Mouse (Mus musculus) megakaryocyte-erythroid progenitor cell, adult 5-6 weeks (primary cell): ENCODE measurements at regions not wholly inside any gene's neighbourhood (a gene's known extent, or its start where the extent isn't known, plus 50 kb on each side); places are given as distances from the start of the nearest gene placed in this dataset.

Experiments used
- ATAC-seq: replicated peaks from 2 replicates; pipeline ENCODE4 v1.8.0; 2016; ENCODE audit warnings: mild to moderate bottlenecking, inconsistent platforms; ENCODE audit not compliant: severe bottlenecking, poor library complexity, low FRiP score, low TSS enrichment

- ATAC-seq = no peak
Observed at GRCm38 (mm10) chr9:25374161-25374560, 107.2 kb upstream of the Eepd1 start.

DNA sequence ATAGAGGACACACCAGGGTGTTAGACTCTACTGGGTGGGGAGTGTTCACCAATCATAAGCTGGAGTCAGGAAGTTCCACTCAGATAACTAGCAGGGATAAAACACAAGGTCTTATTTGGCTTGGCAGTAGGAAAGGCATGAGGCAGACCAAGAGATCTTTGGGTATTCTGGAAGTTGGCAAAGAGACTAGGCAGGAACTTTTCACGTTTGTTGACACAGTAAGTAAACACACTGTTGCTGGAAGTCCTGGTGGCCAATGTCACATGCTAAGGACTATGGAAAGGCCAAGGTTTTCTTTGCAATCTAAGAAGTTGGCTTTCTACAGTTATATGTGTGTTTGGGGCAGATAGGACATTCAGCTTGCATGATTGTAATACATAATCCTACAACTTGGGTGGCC, 105.1 kb upstream of the Eepd1 start:
- ATAC-seq = no peak

DNA sequence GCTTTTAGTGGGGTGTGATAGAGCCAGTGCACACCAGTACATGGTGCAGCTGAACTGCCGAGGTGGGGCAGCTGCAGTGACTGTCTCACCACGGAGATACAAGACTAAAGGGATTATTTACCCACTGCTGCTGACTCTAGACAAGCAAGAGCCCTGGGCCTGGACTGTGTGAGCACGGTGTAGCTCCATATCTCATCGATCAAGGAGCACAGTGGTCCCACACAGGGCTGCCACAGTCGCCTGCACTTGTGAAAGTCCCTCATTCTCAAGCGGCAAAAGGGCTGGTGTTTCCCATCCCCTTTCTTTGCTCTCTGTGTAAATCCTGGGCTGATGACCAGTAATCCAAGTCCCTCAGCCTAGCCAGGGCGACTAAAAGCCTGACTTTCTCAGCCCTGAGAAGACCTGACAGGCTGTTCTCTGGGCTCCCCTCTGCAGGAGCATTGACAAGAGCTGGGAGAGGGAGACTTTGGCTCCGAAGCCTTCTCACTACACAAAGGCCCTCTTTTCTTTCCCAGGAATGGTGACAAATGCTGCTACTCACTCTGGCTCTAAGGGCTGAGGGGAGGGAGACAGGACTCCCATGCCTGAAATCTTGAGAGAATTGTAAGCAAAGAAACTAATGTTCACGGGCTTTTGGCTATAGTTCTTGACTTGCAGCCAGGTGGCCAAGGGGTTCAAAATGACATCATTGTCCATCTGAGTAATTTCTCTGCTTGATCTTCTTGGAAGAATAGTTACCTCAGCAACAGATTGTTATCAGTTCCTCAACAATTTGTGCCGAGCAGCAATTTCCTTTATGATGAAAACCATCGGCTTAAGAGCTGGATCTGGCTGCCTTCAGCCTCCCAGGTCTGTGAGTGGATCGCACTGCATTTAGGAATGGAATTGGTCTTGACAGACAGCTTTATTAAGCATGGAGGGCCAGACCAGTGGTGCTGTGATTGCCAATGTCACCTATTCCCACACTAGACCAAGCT, 103.3 kb upstream of the Eepd1 start:
- no peak for ATAC-seq

DNA sequence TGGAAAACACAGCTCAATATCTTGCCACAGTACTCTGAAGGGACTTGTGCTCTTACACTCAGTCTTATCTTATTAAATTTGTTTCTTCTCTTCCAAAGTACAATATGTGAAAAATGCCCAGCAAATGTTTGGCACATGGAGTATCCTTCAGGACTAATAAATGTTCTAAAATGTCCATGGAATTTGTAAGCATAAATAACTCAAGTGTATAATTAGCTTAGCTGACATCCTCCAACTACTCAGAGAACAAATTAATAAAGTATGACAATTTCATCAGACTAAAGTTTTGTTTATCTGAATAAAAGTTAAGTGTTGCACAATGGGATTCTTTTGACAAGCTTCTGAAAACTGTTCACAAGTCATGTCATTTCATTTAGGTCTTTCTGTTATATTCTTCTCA, 96.0 kb upstream of the Eepd1 start:
- ATAC-seq = no peak

- ATAC-seq = no peak
Observed at GRCm38 (mm10) chr9:25387876-25388650, 93.3 kb upstream of the Eepd1 start.

DNA sequence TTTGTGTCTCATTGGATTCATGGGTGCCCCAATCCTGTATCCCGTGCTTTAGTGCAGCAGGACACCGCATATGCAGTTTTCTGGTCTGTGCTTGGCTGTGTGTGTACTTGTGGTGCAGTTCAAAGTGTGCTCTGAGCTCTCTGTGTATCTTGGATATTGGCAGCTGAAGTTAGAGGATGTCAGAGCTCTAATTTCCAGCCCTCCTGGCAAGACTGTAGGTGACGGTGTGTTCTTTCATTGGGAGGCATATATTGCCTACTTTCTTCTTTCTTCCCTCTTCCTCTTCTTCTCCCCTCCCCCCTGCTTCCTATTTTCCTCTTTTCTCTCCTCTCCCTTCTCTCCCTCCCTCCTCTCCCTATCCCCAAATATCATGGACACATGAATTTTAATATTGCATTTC, 92.0 kb upstream of the Eepd1 start:
- no peak for ATAC-seq

- peak; percentile 91 for ATAC-seq
Observed at GRCm38 (mm10) chr9:25400647-25401335, 80.6 kb upstream of the Eepd1 start.

DNA sequence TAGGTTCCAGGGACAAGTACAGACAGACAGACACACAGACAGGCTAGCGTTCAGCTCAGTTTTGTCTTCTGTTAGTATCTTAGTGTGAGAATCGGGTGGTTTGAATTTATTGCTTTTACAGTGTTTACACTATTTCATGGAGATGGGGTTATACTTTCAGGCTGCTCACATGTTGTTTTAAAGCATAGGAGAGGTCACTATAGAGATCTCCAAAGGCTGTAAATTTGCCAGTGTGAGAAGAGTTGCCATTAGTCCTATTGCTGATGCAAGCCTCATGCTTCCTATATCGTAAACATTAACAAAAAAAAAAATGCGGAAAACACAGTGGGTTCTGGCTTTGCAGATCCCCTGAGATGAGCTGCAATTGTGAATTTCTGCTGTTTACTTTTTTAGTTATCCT, 75.5 kb upstream of the Eepd1 start:
- no peak for ATAC-seq

DNA sequence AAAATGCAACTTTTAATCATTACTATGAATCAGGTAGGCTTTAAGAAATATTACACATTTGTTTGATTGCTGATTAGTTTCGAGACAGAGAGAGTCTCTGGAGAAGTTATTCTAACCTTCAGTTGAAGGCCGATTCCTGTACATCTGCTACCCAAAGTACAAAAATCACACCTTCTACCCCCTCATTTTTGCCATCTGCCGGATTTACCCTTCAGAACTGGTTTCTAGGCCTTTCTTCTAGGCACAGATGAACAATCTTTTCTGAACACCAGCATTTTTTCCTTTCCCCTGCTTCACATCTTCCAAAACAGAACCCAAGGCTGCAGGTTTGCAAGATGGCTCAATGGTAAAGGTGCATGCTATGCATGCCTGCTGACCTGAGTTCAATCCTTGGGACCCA, 72.8 kb upstream of the Eepd1 start:
- no peak for ATAC-seq

DNA sequence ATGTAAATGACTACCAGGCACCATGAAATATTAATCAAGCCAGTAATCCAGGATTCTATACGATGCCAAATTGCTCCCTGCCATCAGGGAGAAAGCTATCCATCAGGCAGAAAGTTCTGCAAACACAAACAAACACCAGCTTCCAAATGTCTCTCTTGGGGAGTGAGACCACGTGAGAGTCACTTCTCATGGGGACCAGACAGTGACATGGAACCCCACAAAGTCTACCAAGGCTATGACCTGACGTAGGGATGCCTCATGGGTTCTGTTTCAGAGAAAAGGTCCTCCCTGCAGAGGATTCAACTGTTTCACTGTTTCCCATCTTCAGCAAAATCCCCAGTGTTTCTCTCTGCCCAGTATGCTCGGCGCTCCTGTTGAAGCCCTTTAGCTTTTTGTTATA, 71.6 kb upstream of the Eepd1 start:
- no peak for ATAC-seq

DNA sequence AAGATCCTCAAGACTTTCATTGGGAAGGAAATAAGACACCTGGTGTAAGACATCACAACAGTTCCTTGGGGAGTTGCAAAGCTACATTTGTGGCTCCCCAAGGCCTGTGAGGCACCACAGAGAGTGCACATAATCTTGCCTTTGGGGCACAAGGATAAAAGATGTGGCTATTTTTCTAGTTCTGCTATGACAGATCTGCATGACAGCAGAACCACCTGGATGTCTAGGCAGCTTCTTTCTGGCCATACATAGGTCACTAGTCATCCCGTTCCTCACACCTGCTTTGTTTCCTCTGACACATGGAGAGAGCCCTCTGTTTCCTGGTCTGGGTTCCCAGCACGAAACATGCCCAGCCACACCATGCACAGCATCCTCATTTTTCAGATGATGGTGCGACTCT, 67.5 kb upstream of the Eepd1 start:
- no peak for ATAC-seq

- ATAC-seq = no peak
Observed at GRCm38 (mm10) chr9:25414315-25414714, 67.0 kb upstream of the Eepd1 start.

DNA sequence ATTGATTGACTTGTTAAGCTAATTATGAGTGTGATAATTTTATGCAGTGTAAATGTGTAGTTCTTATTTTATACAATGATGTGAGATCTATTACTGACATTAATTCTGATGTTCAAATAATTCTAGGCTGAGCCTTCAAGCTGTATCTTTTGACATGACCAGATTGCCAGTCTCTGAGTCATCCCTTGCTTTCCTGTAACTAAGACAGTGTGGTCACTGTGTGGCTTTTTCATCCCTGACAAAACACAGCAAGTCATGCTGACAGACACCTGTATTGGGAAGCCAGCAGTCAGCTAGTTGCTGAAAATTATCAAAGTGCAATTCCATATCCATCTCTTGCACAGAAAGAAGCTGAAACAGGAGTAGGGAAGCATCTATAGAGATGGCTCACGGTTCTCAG, 54.4 kb upstream of the Eepd1 start:
- ATAC-seq = no peak

- ATAC-seq = no peak
Observed at GRCm38 (mm10) chr9:25429450-25430213, 51.7 kb upstream of the Eepd1 start.
